Mouse (Mus musculus) embryo, embryonic 11.5 days (tissue): ENCODE measurements around the gene Spdye4c.

Experiments used
- DNase-seq: peaks from one replicate; pipeline ENCODE4 v3.0.0-alpha.2; 2012; ENCODE audit warnings: low read depth, low spot score

Spdye4c gene

DNA sequence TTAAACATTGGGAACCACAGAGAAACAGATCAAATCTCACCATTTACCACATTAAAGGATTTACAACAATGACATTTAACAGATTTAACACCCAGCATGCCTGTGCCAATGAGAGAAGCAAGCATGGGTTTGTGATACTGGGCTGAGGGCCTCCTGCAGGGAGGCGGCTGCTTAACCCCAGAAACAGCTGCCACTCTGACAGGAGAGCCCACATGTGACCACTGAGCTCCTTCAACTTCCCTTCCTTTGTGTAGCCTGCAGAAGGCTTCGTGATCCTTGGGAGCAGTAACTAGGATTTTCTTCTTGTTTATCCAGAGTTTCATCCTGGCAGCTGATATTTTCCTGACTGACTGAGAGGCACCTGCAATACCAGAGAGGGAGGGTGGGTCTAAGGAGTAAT lies 10.5 kb downstream of the Spdye4c start:
- DNase-seq: no peak

DNA sequence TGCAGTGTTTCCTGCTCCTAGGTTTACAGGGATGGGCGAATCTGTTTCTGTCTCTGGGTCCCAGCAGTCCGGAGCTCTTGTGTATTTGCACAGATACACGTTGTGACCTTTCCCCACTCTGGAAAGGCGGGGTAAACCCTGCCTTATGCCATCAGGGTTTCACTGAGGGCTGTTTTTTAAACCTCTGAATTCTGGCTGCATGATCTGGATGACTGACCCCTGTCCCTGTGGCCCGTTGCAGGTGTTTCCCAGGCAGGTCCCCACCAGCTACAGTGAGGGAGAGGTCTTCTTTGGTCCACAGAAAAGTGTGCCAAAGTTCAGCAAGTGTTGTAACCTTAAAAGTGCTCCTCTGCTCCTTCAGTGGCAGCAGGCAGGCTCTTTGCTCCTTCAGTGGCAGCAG lies 18.3 kb downstream of the Spdye4c start:
- DNase-seq: no peak

DNA sequence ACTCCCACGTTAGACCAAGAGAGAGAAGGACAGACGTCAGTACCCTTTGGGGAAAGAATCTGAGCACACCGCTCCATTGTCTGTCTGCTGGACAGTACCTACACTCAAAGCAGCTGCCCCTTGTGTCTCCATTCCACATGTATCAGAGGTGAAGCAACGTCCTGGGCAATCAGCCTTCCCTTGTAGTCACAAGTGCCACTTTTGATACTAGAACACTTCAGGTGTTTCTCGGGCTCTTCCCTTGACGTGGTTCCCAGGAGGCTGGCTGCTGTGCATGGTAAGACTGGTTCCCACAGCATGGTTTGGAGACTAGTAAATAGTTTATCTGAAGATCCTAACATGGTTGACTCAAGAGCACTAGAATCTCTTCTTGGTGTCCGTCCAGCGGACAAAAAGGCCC lies 20.2 kb downstream of the Spdye4c start:
- DNase-seq: no peak

DNA sequence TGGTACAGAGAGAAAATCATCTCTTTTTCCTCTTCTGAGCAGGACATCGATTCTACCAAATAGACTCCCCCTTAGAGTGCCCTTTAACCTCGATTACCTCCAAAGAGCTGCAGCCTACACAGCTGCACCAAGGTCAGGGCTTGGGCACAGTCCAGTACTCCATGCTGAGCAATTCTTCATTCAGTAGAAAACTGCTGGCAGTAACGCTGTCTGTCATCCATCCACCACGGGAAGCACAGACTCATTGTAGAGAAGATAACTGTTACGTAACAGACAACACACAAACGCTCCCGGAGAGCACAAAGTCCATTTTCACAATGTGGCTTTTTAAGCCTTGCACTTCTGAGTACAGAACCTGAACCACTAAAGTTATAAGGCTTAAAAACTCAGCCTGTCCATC lies 21.3 kb downstream of the Spdye4c start:
- DNase-seq: no peak

DNA sequence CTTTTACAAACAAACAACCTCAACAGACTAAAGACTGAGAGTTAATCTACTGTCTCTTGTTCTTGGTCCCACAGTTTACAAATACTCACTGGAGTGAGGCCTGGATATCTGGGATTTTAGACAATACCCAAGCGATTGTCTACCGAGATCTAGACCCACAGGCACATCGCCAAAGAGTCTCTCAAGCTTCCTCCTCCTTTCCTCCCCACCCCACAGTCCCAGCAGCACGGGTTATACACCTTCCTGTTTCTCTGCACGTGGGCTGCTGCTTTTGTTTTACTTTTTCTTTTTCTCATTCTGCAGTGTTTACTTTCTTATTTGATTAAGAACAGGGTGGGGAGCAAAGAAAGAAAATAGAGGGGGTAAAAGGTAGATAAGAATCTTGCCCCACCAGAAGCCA lies 22.4 kb downstream of the Spdye4c start:
- DNase-seq: no peak

DNA sequence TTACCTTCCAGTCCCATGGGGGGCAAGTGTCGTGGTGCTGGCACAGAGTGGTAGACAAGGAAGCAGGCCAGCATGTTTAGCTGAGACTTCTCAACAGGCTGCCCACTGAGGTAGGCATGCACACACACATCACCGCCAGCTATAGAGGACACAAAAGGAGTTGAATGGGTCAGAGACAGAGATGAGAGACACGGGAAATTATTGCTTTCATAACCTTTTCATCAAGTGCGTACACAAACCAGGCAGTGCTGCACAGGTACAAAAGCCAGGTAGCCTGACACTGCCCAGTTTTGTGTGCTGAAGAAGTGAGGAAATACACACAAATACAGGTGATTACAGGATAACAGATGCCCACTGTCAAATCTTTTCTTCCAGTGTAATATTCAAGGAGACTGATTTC lies 24.4 kb downstream of the Spdye4c start:
- no peak for DNase-seq

DNA sequence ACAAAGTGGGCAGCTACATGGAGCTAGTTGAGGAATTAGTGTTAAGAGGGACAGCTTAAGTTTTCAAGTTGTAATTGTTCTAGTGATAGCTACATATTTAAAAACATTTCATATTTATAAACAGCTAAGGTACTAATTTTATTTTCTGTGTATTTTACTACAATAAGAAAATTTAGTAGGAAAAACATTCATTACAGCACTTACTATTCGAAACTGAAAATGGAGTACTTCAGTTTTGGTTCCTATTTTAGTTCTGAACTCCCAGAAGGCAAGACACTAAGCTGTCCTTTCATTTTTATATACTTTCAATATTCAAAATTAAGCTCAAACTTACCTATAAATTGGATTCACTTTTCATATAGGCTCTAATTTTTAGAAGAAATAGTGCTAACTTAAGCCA lies 29.6 kb downstream of the Spdye4c start:
- DNase-seq: no peak
